Mouse (Mus musculus): ENCODE measurements at regions not wholly inside any gene's neighbourhood (a gene's known extent, or its start where the extent isn't known, plus 50 kb on each side); places are given as distances from the start of the nearest gene placed in this dataset.

DNA sequence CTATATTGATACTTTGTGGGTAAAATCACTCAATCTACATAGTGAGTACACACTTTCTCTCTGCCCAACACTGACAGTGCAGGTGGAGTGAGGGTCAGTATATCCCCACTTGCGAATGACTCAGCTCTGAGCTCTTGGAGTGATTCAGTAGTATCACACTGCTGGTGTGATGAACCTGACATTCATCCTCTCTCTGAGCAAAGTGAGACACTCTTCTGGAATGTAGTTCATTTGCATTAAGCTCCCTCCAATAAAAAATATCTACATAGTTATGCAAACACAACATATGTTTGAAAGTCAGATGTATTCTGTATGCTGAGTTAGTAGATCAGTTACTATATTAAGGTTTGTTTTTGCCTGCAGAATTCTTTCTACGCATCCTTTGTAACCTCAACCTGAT is 293.1 kb upstream of the Nrxn1 start:
- TF ChIP-seq POLR2A (IDR thresholded peaks at IDR 0.05; ENCODE audit: extremely low read depth, insufficient read depth, low read length): no peak
- TF ChIP-seq CTCF (IDR thresholded peaks at IDR 0.05; ENCODE audit: extremely low read depth, insufficient read depth, low read length): no peak

All from cortical plate, adult 2 months (tissue).